Mouse (Mus musculus) stomach, embryonic 14.5 days (tissue): ENCODE data around the gene Cped1. TPM values are rescaled to one million over a fixed set of nuclear protein-coding genes. Genes with fewer than 3 reads are reported as not detected.

ENCODE experiments used
- ATAC-seq: fragments of 200-750 bp; cut with Nextera tagmentation; 2 replicates; pipeline ENCODE4 v1.8.0; 2017; ENCODE audit warnings: low read depth, moderate TSS enrichment; ENCODE audit not compliant: insufficient number of reproducible peaks, insufficient read depth, low FRiP score
- H3K27ac ChIP-seq: fragments of 300-500 bp; sonication (generic); 2 replicates; pipeline ENCODE4 v1.5.1; 2014; ENCODE audit warnings: mild to moderate bottlenecking, low read length, moderate library complexity, mixed read lengths
- H3K27me3 ChIP-seq: fragments of 300-500 bp; sonication (generic); 2 replicates; pipeline ENCODE4 v1.6.1; 2014; ENCODE audit warnings: low read length, control low read depth, mixed read lengths; ENCODE audit not compliant: control insufficient read depth, insufficient read depth
- H3K36me3 ChIP-seq: fragments of 300-500 bp; sonication (generic); 2 replicates; pipeline ENCODE4 v1.6.1; 2014; ENCODE audit warnings: mild to moderate bottlenecking, control low read depth, low read length, moderate library complexity, mixed read lengths; ENCODE audit not compliant: control insufficient read depth, insufficient read depth
- H3K4me1 ChIP-seq: fragments of 300-500 bp; sonication (generic); 2 replicates; pipeline ENCODE4 v1.6.1; 2014; ENCODE audit warnings: low read length, control low read depth, mixed read lengths; ENCODE audit not compliant: control insufficient read depth, insufficient read depth
- H3K4me2 ChIP-seq: fragments of 300-500 bp; sonication (generic); replicated peaks from 2 replicates; pipeline ENCODE4 v1.6.1; 2014; ENCODE audit warnings: low read depth, low read length, control low read depth
- H3K4me3 ChIP-seq: fragments of 300-500 bp; sonication (generic); 2 replicates; pipeline ENCODE4 v1.5.1; 2014; ENCODE audit warnings: low read depth, low read length, control low read depth
- H3K9ac ChIP-seq: fragments of 300-500 bp; sonication (generic); replicated peaks from 2 replicates; pipeline ENCODE4 v1.6.1; 2014; ENCODE audit warnings: low read depth, mild to moderate bottlenecking, control low read depth, low read length, moderate library complexity, mixed read lengths
- H3K9me3 ChIP-seq: fragments of 300-500 bp; sonication (generic); 2 replicates; pipeline ENCODE4 v1.6.1; 2016; ENCODE audit warnings: low read depth, low read length, control low read depth; ENCODE audit not compliant: control insufficient read depth
- WGBS: fragments of 180-500 bp; shearing (Covaris S2); extraction: QIAGEN DNeasy Blood & Tissue Kit; methylation state at CpG from one replicate; pipeline ENCODE4 v1.1.7; 2014; 5-methylcytosine and 5-hydroxymethylcytosine counted together
- polyA plus RNA-seq: library from polyadenylated mRNA; unstranded; fragments of >200 nt; fragmentation: Nextera tagmentation; extraction: Ambion mirVana; gene quantifications from 2 replicates; pipeline ENCODE4 v1.2.1, GENCODE M21; 2014

Gene Cped1
- polyA plus RNA-seq, 1 experiment from 2014 or later = 47.2 TPM

- peaks cover 15% of the 10 kb centered on the region for H3K4me1 ChIP-seq
- 1% methylated on average over 38 of the region's 38 CpGs for WGBS
- H3K27me3 ChIP-seq = 0 out of 2 replicates have a peak, but pooled peaks cover 8% of the 10 kb centered on the region
- H3K4me3 ChIP-seq = peak overlapping the region; percentile 41
- ATAC-seq = peak; percentile 66
- H3K4me2 ChIP-seq = peak overlapping the region; percentile 76
- H3K9me3 ChIP-seq = no peaks in the 10 kb centered on the region
- H3K27ac ChIP-seq = no peak overlapping the region
- no peaks in the 10 kb centered on the region for H3K36me3 ChIP-seq
- H3K9ac ChIP-seq = peak overlapping the region; percentile 21; the same call in 1 of the 2 replicates
Observed at GRCm38 (mm10) chr6:22288737-22289460, 303.2 kb downstream of the Cped1 start.

GRCm38 (mm10) chr6:22289461-22290021 lies 303.8 kb downstream of the Cped1 start:
- no peaks in the 10 kb centered on the region for H3K9me3 ChIP-seq
- H3K4me2 ChIP-seq = peak overlapping the region; percentile 76
- peak overlapping the region; percentile 21; the same call in 1 of the 2 replicates for H3K9ac ChIP-seq
- no peak for ATAC-seq
- H3K27me3 ChIP-seq = 0 out of 2 replicates have a peak, but pooled peaks cover 8% of the 10 kb centered on the region
- 3% methylated on average over 21 of the region's 21 CpGs for WGBS
- no peaks in the 10 kb centered on the region for H3K36me3 ChIP-seq
- H3K27ac ChIP-seq = no peak overlapping the region
- H3K4me1 ChIP-seq = peaks cover 15% of the 10 kb centered on the region
- H3K4me3 ChIP-seq = peak overlapping the region; percentile 41

GRCm38 (mm10) chr6:22290790-22291189 lies 305.1 kb downstream of the Cped1 start:
- Histone ChIP-seq H3K27me3 (0 out of 2 replicates have a peak, but pooled peaks cover 8% of the 10 kb centered on the region), H3K4me2 (no peak overlapping the region), H3K4me1 (peaks cover 17% of the 10 kb centered on the region), H3K27ac (no peak overlapping the region), H3K9ac (no peak overlapping the region), H3K4me3 (no peak overlapping the region), H3K9me3 (no peaks in the 10 kb centered on the region), H3K36me3 (no peaks in the 10 kb centered on the region)
- 66% methylated on average over 8 of the region's 8 CpGs for WGBS
- no peak for ATAC-seq

GRCm38 (mm10) chr6:22292056-22292455 lies 306.3 kb downstream of the Cped1 start:
- H3K9ac ChIP-seq = no peak overlapping the region
- H3K27ac ChIP-seq = no peak overlapping the region
- H3K4me2 ChIP-seq = no peak overlapping the region
- H3K4me1 ChIP-seq = peaks cover 18% of the 10 kb centered on the region
- no peaks in the 10 kb centered on the region for H3K36me3 ChIP-seq
- no peak for ATAC-seq
- no peak overlapping the region for H3K4me3 ChIP-seq
- H3K27me3 ChIP-seq = 0 out of 2 replicates have a peak, but pooled peaks cover 8% of the 10 kb centered on the region
- 35% methylated on average over 4 of the region's 4 CpGs for WGBS
- H3K9me3 ChIP-seq = no peaks in the 10 kb centered on the region

- Histone ChIP-seq H3K4me3 (no peak overlapping the region), H3K27me3 (no peaks in the 10 kb centered on the region), H3K4me1 (peaks cover 21% of the 10 kb centered on the region), H3K27ac (no peak overlapping the region), H3K9me3 (no peaks in the 10 kb centered on the region), H3K4me2 (no peak overlapping the region), H3K9ac (no peak overlapping the region), H3K36me3 (no peaks in the 10 kb centered on the region)
- WGBS = 64% methylated on average over 3 of the region's 3 CpGs
- ATAC-seq = no peak
Observed at GRCm38 (mm10) chr6:22293922-22294321, 308.2 kb downstream of the Cped1 start.

GRCm38 (mm10) chr6:22297028-22297427 lies 311.3 kb downstream of the Cped1 start:
- H3K36me3 ChIP-seq = no peaks in the 10 kb centered on the region
- 55% methylated on average over 6 of the region's 6 CpGs for WGBS
- H3K4me2 ChIP-seq = peak overlapping the region; percentile 39
- no peaks in the 10 kb centered on the region for H3K27me3 ChIP-seq
- H3K9ac ChIP-seq = no peak overlapping the region
- H3K4me1 ChIP-seq = peaks cover 14% of the 10 kb centered on the region; the same call in 1 of the 2 replicates
- no peaks in the 10 kb centered on the region for H3K9me3 ChIP-seq
- no peak overlapping the region for H3K4me3 ChIP-seq
- H3K27ac ChIP-seq = peak overlapping the region; percentile 52
- ATAC-seq = no peak

- Histone ChIP-seq H3K9me3 (no peaks in the 10 kb centered on the region), H3K36me3 (no peaks in the 10 kb centered on the region), H3K9ac (0 out of 2 replicates have a peak overlapping the region, but pooled peaks have one; percentile 2), H3K27ac (peak overlapping the region; percentile 80), H3K4me1 (peaks cover 14% of the 10 kb centered on the region; the same call in 1 of the 2 replicates), H3K4me3 (peak overlapping the region; percentile 25), H3K27me3 (no peaks in the 10 kb centered on the region), H3K4me2 (peak overlapping the region; percentile 39)
- ATAC-seq = no peak
- WGBS = 43% methylated on average over 14 of the region's 14 CpGs
Observed at GRCm38 (mm10) chr6:22298059-22298458, 312.3 kb downstream of the Cped1 start.
